Mouse (Mus musculus): ENCODE data around the gene Fgf22.

Fgf22 gene

DNA sequence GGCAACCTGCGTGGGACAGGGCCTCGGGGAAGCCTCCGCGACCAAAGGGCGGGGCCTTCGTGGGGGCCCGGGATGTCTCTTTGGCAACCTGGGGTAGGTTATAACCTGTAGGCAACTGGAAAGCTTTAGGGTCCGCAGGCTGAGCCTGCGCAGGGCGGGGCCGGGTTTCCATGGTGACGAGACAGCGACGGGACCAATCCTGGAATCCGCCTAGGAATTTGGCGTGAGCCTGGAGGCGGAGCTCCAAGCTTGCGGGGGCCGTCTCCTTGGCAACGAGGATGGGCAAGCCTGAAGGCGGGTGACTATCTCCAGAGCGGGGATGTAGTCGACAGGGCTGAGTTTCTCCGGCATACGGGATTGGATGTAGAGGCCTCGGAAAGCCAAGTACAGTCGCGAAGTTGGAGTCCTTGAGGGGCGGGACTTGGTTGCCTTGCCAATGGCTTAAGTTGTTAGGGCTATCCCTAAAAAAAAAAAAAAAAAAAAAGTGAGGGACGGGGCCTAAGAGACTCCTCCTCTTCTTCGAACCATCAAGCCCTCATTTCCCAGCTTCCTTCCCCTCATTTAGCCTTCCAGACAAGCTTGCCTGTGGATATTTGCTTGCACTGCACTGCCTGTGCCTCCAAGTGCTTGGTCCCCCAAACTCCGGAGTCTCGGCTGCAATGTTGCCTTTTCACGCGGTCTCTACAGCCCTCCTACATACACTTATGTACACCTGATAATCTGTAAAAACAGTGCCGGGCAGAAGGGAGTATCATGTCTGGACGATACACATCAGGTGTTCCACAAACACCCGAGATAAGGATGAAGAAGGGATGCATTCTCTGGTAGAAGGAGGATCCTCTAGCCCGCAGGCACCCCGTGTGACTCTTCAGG is 12.7 kb downstream of the Fgf22 start:
- DNase-seq: peak; percentile 97

DNA sequence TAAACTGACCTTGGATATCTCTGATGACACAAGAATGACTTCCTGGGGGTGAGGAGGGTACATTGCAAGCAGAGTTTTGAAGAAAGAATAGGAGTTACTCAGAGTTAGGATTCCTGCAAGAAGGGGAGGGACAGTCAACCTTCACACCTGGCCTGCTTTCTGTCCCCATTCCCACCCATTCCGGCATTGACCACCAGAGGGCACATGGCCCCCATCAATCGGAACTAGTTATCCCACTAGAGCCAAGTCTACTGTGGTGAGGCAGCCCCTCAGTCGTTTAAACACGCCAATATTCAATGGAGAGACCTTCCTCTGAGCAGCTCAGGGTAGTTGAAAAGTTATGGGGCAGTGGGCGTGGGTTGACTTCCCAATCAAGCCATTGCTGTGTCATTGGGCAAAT is 13.5 kb downstream of the Fgf22 start:
- DNase-seq: peak; percentile 70

DNA sequence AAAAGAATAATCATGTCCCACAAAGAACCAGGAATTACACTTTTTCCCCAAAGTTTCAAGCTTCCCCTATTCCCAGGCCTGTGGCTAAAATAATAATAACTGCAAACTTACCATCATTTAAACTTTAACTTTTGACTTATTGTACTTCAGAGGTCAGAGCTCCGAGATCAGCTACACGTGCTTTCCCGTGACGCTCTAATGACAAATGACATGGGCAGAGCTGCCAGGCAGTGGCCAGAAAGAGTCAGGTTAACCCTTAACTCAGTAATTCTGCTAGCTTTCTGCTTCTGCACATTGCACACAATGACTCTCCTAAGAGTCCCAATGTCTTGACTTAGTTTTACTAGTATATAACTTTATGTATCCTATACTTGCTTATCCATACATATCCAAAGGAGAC is 14.5 kb downstream of the Fgf22 start:
- DNase-seq: no peak

DNA sequence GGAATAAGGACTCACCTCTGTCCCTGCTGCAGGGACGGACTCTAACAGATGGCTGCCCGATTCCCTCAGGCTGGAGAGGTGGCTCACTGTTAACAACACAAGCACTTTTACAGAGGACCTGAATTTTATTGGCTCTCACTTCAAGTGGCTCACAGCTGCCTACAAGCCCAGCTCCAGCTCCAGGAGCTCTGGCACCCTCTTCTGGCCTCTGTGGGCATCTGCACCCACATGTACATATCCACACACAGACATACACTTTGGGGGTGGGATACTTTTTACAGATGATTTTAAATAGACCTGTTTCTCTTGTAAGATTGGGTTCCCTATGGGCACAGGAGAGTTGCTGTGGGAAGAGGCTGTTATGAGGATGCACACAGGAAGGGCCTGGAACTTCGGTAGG is 17.4 kb downstream of the Fgf22 start:
- DNase-seq: no peak

DNA sequence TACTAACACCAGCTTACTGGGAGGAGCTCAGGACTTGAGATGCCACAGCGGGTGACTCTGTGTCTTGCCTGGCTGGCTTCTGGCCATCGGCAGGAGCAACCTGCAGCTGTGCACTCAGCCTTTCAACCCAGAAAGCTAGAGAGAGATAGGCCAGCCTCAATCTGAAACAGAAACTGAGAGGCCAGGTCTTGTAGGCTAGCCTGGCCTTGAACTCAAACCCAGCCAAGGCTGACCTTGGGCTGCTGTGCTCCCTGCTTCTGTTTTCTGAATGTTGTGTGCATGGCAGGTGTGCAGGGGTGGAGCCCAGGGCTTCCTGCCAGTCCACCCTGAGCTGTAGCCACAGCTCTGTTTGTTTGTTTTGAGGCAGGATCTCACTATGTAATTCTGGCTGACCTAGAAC is 18.3 kb downstream of the Fgf22 start:
- DNase-seq: no peak

DNA sequence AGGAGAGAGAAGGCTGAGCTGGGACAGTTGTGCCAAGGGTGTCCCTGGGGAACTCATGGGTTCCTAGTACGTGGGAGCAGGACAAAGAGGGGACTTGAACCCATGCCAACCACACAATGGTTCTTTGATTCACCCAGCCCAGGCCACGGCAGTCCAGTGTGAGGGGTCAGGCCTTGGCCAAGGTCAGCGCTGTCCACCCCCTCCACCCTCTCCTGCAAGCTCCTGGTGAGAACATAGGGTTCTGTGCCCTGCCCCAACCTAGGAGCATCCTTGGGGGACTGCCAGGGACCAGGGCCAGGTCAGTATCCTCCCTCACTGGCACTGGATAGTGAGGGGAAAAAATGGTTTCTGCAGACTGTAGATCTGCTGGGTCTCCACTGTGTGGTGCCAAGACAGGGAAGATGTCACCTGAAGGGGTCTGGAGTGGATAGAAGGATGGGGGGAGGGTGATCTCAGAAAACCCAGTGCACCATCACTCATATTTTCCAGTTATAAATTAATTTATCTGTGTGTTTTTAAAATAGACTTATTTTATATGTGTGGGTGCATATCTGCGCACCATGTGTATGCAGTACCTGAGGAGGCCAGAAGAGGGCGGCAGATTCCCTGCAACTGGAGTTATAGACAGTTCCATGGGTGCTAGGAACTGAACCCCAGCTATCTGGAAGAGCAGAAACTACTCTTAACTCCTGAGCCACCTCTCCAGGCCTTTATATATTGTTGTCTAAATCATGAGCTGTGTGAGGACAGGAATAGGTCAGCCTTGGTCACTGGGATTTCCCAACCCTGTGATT is 19.8 kb downstream of the Fgf22 start:
- no peak for DNase-seq

DNA sequence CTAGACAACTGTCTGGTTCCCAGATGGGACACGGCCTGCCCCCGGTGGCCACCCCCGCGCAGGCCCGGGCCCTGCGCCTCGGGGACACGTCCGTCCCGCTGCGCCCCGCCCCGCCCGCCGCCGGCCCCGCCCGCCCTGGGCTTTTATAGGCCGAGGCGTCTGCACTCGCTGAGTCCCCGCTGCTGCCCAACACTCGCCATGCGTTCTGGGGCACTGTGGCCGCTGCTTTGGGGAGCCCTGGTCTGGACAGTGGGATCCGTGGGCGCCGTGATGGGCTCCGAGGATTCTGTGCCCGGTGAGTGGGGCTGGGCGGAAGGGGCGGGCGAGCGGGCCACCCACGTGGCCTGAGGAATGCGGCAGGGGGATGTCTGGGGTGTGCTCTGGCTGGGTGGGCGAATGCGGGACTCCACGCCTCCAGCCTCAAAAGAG is 22.2 kb downstream of the Fgf22 start, which contains the start of gene Fstl3:
Gene Fstl3, plus strand, starts transcription at position 170 of the 429 bp plus-strand sequence.
- peak; percentile 6 for DNase-seq

DNA sequence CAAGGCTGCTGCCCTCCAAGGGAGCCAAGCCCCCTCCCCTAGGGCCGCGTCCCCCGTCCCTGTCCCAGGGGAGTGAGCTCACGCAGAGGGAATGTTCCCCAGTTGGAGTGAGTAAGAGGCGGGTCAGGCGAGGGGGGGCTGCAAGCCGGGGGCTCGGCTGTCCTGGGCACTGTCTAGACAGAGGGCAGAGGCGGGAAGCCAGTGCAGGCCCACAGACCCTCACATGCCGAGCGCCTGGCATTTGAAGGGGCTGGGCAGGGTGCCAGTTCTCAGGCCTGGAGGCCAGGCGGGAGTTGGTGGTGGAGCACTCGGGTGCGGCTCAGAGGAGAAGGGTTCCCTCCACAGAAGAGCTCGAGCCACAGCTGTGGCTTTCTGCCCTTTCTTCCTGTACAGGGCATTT is 23.1 kb downstream of the Fgf22 start:
- DNase-seq: no peak

DNA sequence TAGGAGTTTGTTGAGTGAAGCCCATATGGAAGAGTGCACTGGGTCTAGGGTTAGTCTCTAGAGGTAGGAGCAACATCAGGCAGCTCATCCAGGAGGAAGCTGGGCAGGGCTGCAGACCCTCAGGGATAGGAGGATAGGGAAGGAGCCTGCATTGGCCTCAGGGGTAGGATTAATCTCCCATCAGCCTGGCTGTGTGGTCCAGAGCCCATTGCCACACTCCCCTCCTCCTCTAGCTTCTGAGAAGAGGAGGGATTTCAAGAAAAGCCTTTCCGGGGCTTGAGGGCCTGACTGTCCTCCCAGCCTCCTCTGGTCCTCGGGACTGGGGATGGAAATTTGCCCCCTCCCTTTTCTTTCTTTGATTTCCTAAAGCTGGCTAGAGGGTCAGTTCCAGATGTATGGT is 24.3 kb downstream of the Fgf22 start:
- DNase-seq: no peak

DNA sequence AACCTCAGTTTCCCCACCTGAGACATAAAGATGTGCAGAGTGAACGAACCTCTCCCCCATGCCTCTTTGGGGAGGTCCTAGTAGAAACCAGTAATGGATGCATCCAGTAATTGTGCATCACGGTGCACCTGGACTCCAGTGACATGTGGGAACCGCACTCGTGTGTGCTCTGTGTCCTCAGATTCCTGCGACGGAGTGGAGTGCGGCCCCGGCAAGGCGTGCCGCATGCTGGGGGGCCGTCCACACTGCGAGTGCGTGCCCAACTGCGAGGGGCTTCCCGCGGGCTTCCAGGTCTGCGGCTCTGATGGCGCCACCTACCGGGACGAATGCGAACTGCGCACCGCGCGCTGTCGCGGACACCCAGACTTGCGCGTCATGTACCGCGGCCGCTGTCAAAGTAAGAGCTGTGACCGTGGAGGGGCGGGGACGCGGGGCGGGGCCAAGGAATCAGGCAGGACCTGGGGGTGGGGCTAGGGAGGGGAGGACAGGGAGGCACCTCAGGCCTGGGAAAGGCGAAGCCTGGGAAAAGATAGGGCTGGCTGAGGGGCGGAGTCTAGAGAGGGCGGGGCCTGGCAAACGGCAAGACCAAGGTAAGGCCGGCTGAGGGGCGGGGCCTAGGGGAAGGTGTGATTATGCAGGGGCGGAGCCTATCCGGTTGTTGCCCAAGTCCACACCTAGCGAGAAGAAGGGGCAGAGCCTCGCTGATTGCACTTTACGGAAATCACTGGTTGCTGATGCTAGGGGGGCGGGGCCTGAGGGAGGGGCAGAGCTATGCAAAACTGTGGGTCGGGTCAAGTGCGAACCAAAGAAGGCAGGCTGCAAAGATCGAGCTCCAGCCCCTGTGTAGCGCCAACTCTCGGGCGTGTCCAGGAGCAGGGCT is 25.1 kb downstream of the Fgf22 start:
- peak; percentile 94 for DNase-seq

DNA sequence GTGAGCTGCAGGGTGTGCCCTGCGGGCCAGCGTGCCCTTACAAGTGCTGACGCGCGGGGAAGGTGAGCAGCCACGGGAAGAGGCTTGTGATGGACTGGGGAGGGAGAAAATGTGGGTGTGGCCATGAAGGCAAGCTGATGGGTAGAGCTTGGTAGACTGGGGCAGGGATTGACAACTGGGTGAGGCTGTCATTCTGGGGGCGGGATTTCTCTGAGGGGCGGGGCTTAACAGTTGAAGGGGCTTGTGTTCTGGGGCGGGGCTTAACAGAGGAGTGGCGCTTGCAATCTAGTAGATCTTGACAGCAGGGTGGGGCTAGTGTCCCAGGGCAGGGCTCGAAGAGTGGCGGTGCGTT is 25.8 kb downstream of the Fgf22 start:
- no peak for DNase-seq

DNA sequence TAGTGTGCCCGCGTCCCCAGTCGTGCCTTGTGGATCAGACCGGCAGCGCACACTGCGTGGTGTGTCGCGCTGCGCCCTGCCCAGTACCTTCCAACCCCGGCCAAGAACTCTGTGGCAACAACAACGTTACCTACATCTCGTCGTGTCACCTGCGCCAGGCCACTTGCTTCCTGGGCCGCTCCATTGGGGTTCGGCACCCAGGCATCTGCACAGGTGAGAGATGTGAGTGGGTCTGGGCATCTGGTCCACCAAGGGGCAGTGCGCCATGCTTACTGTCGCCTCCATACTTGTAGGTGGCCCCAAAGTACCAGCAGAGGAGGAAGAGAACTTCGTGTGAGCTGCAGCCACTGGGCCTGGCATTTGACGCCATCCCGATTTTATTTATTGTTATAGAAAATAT is 26.3 kb downstream of the Fgf22 start:
- DNase-seq: no peak

DNA sequence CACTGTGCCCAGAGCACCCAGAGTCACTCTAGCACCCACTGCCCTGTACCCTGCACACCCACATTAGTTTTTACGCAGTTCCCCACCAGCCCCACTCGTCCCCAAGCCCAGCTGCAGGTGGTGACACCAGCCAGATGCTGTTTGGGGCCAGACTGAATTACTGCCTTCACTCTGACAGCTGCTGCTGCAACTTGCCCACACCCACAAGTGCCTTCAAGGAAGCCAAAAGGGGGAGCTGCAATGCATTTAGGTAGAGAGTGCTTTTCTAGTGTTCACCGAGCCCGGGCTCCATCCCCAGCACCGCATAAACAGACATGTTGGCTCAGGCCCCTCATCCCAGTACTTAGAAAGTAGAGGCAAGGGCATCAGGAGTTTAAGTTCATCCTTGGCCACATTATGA is 27.1 kb downstream of the Fgf22 start:
- no peak for DNase-seq

DNA sequence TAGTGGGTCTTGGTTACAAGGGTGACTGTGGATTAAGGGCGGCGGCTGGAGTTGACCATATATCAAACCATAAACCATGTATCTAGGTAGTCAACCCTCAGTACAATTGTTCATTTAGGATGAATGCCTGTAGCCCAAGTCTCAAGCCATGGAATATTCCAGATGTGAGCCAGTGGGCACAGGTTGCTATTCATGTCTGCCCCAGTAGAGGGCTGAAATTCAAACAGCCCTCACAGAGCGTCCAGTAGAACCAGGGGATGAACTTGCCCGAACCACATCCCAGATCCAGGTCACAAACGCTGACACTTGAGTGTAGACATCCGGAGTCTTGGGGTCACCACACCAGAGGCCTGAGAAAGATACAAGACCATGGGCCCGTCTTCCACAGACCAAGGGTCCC is 28.2 kb downstream of the Fgf22 start:
- no peak for DNase-seq

DNA sequence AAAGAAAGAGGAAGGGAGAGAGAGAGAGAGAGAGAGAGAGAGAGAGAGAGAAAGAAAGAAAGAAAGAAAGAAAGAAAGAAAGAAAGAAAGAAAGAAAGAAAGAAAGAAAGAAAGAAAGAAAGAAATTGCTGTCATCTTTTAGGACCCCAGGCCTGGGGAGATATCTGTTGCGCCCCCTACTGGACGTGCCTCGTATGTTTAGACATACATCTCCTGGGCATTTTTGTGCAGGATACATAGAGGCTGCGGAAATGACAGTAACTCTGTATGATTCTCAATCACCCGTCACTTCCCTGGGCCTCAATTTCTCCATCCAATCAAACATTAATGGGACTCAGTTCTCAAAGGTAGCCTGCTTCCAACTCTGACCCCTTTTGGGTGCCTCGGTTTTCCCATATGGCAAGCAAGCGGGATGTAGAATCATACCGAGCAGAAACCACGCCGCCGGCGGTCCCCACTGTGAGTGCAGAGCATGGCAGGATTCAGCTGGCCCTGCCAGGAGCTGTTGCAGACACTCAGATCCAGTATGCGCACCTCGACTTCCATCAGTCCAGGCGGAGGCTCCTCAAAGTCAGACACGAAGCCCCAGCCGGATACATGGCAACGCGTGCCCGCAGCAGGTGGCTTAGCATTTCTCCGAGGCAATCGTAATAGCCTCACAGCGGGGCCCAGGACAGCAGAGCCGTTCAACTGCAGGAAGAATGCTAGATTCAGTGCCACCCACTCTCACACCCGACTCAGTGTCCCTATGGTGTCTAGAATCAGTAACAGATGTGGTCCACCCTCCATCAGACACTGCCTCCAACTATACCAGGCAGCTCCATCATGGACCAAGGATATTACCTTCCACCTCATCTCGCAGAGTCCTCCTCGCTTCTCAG is 29.3 kb downstream of the Fgf22 start:
- DNase-seq: no peak

DNA sequence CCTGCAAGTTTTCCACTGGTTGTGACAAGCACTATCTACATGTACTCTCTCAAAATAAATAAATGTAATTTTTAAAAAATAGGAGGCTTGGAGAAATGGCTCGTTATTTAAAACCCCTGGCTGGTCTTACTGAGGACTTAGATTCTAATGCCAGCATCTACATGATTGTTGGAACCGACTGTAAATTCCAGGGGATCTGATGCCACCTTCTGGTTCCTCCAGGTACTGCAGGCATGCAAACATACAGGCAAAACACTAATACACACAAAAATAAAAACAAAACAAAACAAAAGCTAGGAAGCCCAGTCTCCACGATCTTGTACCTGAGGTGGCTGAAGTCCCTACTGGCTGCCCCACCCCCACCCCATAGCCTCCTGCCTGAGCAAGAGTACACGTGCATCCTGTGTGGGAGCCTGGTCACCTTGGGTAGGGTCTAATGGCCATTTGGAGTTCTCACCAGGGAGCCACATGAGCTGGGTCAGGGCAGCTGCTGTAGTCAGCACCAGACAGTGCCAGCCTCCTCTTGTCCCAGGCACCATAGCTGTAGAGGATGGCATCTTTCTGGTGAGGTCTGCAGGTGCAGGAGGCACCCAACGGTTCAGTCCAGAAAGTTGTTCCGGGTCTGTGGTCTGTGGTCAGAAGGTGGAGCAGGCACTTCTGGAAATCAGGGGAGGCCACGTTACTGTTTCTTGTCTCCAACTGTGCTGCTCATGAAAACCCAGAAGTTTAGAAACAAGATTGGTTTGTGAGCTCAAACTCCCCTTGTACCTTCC is 33.7 kb downstream of the Fgf22 start:
- peak; percentile 74 for DNase-seq

DNA sequence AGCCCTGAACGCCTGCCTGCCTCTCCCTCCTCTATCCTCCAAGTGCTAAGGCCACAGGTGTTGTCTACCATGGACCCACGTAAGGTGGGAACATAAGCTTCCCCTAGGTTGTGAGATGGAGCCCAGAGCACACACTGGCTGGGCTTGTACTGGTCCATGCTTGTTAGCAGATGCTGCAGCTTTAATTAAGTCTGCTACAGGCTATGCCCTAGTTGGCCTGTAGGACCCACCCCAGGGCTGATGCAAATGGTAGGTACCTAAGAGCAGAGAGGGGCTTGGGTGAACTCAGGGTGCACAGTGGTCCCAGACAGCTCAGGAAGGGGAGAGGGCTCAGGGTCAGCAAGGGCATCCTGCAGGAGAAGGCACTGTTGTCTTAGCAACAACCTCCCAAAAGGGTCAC is 34.7 kb downstream of the Fgf22 start:
- no peak for DNase-seq

DNA sequence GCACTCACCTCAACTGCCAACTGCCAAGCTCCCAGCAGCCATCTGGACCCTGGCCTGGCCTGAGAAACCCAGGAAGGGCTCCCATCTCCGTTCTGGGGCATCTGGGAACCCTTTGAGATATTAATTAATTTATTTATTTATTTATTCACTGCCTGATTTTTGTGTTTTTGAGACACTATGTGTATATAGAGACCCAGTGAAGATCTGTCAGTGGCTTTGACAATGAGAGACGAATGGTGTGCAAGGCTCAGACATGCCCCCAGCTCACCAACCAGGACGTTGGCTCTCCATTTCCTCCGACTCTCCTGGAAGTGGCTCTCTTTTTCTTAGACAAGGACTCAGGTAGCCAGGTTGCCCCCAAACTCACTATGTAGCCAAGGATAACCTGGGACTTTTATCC is 36.0 kb downstream of the Fgf22 start, which contains the start of gene Prss57:
Gene Prss57, minus strand, starts transcription at position 101 of the 400 bp plus-strand sequence.
- no peak for DNase-seq

DNA sequence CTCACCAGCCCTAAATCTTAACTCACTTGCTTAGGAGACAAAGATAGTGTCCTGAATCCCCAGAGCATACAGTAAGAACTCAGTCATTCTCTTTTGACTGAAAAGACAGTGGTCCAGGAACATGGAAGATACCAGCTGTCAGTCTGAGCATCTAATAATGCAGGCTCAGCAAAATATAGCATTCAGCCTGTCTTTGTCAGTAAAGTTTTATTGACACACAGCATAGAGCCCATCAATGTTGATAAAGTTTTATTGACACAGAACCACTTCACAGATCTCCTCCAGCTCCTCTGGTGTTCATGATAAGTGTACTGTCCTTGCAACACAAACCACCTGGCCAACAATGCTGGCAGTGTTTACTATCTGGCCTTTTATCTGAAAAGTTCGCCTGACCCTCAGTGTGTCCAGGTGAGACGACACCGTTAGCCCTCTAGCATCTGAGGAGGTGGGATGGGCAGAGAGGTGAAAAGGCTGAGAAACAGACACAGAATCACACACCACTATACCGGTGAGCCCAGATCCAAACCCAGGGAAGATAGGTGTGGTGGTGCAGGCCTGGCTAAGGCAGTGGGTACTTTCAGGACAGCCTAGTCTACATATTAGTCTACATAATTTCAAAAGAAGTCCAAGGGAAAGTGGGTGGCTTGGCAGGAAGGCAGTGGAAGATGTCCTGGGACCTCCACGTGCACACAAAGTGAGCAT is 37.6 kb downstream of the Fgf22 start:
- DNase-seq: no peak

DNA sequence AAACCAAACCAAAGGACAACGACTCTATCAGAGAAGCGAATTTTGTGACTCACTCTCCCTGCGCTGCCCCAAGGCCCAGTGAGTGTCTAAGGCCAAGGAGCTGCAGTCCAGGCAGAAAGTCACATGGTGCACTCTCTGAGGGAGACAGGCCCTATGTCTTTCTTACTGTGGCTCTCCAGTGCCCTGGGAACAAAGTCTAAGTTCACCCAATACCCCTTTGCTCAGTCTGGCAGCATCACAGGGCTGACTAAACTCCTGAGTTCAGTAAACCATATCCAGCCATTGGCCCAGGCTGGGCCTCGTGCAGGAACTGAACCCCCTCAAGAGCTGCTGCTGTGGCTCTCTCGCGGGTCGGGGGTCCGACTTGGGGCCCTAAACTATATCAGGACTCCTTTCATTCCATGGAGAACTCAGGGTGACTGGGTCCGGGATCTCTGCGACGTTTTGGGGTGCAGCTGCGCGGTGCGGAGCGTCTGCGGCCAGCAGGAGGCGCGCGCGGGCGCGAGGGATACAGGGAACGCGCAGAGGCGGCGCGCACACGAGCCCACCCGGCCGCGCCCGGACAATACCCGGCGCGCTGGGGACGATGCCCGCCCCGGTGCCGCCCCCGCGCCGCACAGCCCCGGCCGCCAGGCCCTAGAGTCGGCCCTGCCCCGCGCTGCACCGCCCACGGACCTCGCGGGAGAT is 38.3 kb downstream of the Fgf22 start, which contains the start of gene Palm:
Gene Palm, plus strand, starts transcription at position 522 of the 687 bp plus-strand sequence.
- peak; percentile 90 for DNase-seq

Data from right cerebral cortex, postnatal 14 days (tissue).